ENCODE assay signal across 18 mouse cellular contexts in the genomic region with DNA sequence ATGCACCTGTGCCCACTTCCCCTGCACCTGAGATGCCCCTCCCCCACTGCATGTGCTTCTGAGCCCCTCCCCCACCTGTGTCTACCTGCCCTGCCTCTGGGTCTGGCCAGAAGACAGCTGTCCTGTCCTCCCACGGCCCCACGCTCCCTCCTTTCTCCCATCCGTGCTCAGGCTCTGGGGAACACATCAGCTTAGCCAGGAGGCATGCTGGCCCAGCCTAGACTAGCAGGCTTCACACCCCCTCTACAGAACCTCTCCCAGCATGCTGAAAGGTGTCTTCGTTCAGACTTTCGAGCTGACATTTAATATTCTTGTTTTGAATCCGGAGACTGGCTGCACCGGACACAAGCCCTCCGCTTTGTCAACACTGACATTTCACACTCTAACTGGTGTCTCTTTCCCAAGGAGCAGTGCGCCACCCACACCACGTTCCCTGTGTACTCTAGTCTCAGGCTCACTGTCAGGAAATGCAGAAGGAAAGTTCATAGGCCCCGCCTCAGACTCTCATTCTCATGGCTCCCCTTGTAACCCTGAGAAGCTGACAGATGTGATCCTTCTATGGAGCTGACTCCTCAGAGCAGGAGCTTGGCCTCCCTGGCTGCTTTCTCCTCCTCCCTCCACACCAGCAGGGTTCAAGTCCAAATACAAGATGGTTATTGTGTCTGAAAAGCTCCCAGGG. TPM values are rescaled to one million over a fixed set of nuclear protein-coding genes. Genes with fewer than 3 reads are reported as not detected.
DNase-seq lines count a peak whose midpoint lies in the region; TF ChIP-seq lines count a peak whose summit lies in the region.
"Had no signal": no experiment of that assay in that cellular context is flagged by ENCODE, and none has a peak within 500 bp of the region (broad histone marks: within the 10 kb centered on the region; RNA-seq: fewer than 3 reads in every experiment).

No protein-coding gene starts in this region.

- peak; percentile 15 for DNase-seq in heart, postnatal 4 days
- DNase-seq in heart, postnatal 25 days (ENCODE audit: low spot score): no peak
- peak; percentile 41 for DNase-seq in kidney, postnatal 10 days
- no peak for DNase-seq in kidney, adult 2 months
- DNase-seq in limb, embryonic 10.5 days (ENCODE audit: low spot score): no peak
- DNase-seq in ovary, adult 18-20 months (ENCODE audit: low spot score): no peak
- DNase-seq: adrenal gland, postnatal 25 days; cerebellum, adult 9-10 months; gastrocnemius, postnatal 10 days; heart, adult 18-20 months; heart, postnatal 36 days; lung, postnatal 10 days had no signal

- no peak for TF ChIP-seq CTCF in kidney, adult 2 months (conservative IDR thresholded peaks at IDR 0.05; ENCODE audit: insufficient read depth, insufficient read length, low read depth, low read length)

- no peak overlapping the region for H3K4me3 ChIP-seq in kidney, adult 2 months (ENCODE audit: insufficient read depth, low read depth, low read length)
- no peak overlapping the region for H3K4me3 ChIP-seq in brown adipose tissue, adult 24 weeks (ENCODE audit: insufficient read depth, low read depth, low read length)
- H3K4me3 ChIP-seq in limb, embryonic 10.5 days: no peak overlapping the region
- H3K4me3 ChIP-seq: embryonic facial prominence, embryonic 15.5 days; limb, embryonic 13.5 days; liver, embryonic 15.5 days; megakaryocyte, embryonic 14.5 days; midbrain, embryonic 15.5 days had no signal

- H3K27me3 ChIP-seq in kidney, adult 2 months (replicated peaks; ENCODE audit: control insufficient read depth, insufficient read depth, low read length): no peaks in the 10 kb centered on the region
- no peaks in the 10 kb centered on the region for H3K27me3 ChIP-seq in limb, embryonic 10.5 days (ENCODE audit: low read depth, poor library complexity, severe bottlenecking)
- H3K27me3 ChIP-seq: limb, embryonic 13.5 days; liver, embryonic 15.5 days; midbrain, embryonic 15.5 days had no signal

- H3K36me3 ChIP-seq in kidney, adult 2 months (ENCODE audit: control insufficient read depth, insufficient read depth, low read length): no peaks in the 10 kb centered on the region
- no peaks in the 10 kb centered on the region for H3K36me3 ChIP-seq in limb, embryonic 10.5 days
- H3K36me3 ChIP-seq: embryonic facial prominence, embryonic 15.5 days; limb, embryonic 13.5 days; liver, embryonic 15.5 days; midbrain, embryonic 15.5 days had no signal

- H3K4me1 ChIP-seq in kidney, adult 2 months (ENCODE audit: control insufficient read depth, insufficient read depth, low read length): no peaks in the 10 kb centered on the region
- peaks cover 24% of the 10 kb centered on the region for H3K4me1 ChIP-seq in brown adipose tissue, adult 24 weeks (ENCODE audit: control insufficient read depth, insufficient read depth, insufficient read length, low read length)
- peaks cover 53% of the 10 kb centered on the region for H3K4me1 ChIP-seq in limb, embryonic 10.5 days
- H3K4me1 ChIP-seq: liver, embryonic 15.5 days; midbrain, embryonic 15.5 days had no signal

- 28% methylated on average over 11 of the region's 11 CpGs for WGBS in kidney, adult 2 months
- WGBS in limb, embryonic 10.5 days: 73% methylated on average over 11 of the region's 11 CpGs

- no peak for TF ChIP-seq POLR2A in kidney, adult 2 months (IDR thresholded peaks at IDR 0.05; ENCODE audit: low read depth, low read length)

- intact Hi-C loops in heart, postnatal 25 days (cut with DNase I): no loop called here

- H3K9me3 ChIP-seq in limb, embryonic 10.5 days (replicated peaks): no peaks in the 10 kb centered on the region
- H3K9me3 ChIP-seq: embryonic facial prominence, embryonic 15.5 days; limb, embryonic 13.5 days; liver, embryonic 15.5 days; megakaryocyte, embryonic 14.5 days; midbrain, embryonic 15.5 days had no signal

- H3K27ac ChIP-seq in kidney, adult 2 months (ENCODE audit: insufficient read depth, low read depth, low read length): no peak overlapping the region
- H3K27ac ChIP-seq in brown adipose tissue, adult 24 weeks (replicated peaks; ENCODE audit: low read depth, low read length): 0 out of 2 replicates have a peak overlapping the region, but pooled peaks have one; percentile 33
- H3K27ac ChIP-seq in limb, embryonic 10.5 days: peak overlapping the region; percentile 42; the same call in 1 of the 2 replicates
- H3K27ac ChIP-seq: embryonic facial prominence, embryonic 15.5 days; limb, embryonic 13.5 days; liver, embryonic 15.5 days; midbrain, embryonic 15.5 days had no signal

RNA-seq across cellular contexts. Expression of gene Sfswap, which starts 40.1 kb away (rescaled TPM):
- 10 to 100 TPM; 55.4 to 56.2 TPM for total RNA-seq in heart, postnatal 4 days (2021)
- 10 to 100 TPM; 30.3 to 33.7 TPM for total RNA-seq in heart, postnatal 25 days (2021)
- 43.8 and 55.6 TPM in 2 replicates for polyA plus RNA-seq in kidney, adult 2 months (2012; rRNA removed)
- 17.6 and 23.7 TPM in 2 replicates for polyA plus RNA-seq in brown adipose tissue, adult 24 weeks (2012; ENCODE audit: insufficient read depth, insufficient read length, missing spikeins)
- 54.4 and 57.5 TPM in 2 replicates for polyA plus RNA-seq in limb, embryonic 10.5 days (2016; fragmentation: Nextera tagmentation; extraction: Ambion mirVana)

Comparison
In these comparisons a context has a peak if more than half of its experiments do, and no peak if none do; other contexts are left out.
1. DNase-seq: peak in heart, postnatal 4 days (single experiment) and kidney, postnatal 10 days (single experiment); none in heart, postnatal 25 days (single experiment), kidney, adult 2 months (single experiment), limb, embryonic 10.5 days (single experiment) and ovary, adult 18-20 months (single experiment).